Mouse (Mus musculus): ENCODE results near the gene Agtpbp1.

- no peak for TF ChIP-seq POLR2A (IDR thresholded peaks at IDR 0.05; ENCODE audit: insufficient read depth, low read depth, low read length)
- no peak for TF ChIP-seq CTCF (IDR thresholded peaks at IDR 0.05; ENCODE audit: insufficient read depth, low read depth, low read length)
Observed at GRCm38 (mm10) chr13:59407182-59407581, 177.8 kb downstream of the Agtpbp1 start.
